Comparison of ENCODE assay signal across 8 mouse cellular contexts in genomic region chr15:80092599-80092998, GRCm38 (mm10). TPM values are rescaled to one million over a fixed set of nuclear protein-coding genes. Genes with fewer than 3 reads are reported as not detected.
DNase-seq lines count a peak whose midpoint lies in the region; ATAC-seq and TF ChIP-seq lines count a peak whose summit lies in the region.

No protein-coding gene starts in this region.

- H3K4me2 ChIP-seq in stomach, postnatal 0 days (replicated peaks; ENCODE audit: low read depth): peak overlapping the region; percentile 90; the same call in 1 of the 2 replicates

- no peaks in the 10 kb centered on the region for H3K9me3 ChIP-seq in stomach, postnatal 0 days (ENCODE audit: control insufficient read depth, low read length)

- DNase-seq in adrenal gland, adult 2 months: peak; percentile 65
- DNase-seq in adrenal gland, adult 8-10 months: no peak
- DNase-seq in testis, postnatal 10 days (ENCODE audit: low spot score): peak; percentile 49
- no peak for DNase-seq in testis, postnatal 14 days (ENCODE audit: low spot score)
- DNase-seq in left cerebral cortex, postnatal 4 days: peak; percentile 57
- DNase-seq in stomach, postnatal 0 days (ENCODE audit: low spot score): peak; percentile 71
- no peak for DNase-seq in lung, postnatal 10 days
- no peak for DNase-seq in layer of hippocampus, postnatal 14 days (ENCODE audit: low spot score in 2 of 2)

- TF ChIP-seq EP300 in stomach, postnatal 0 days (optimal IDR thresholded peaks at IDR 0.05): no peak

- WGBS in stomach, postnatal 0 days: 26% methylated on average over 8 of the region's 8 CpGs

- no peaks in the 10 kb centered on the region for H3K27me3 ChIP-seq in stomach, postnatal 0 days (ENCODE audit: control insufficient read depth, insufficient read depth, low read length)

- peak overlapping the region; percentile 67 for H3K4me3 ChIP-seq in stomach, postnatal 0 days (ENCODE audit: low read depth, low read length)

- H3K36me3 ChIP-seq in stomach, postnatal 0 days (ENCODE audit: control insufficient read depth, insufficient read depth, low read length): no peaks in the 10 kb centered on the region

- no peak for TF ChIP-seq CTCF in stomach, postnatal 0 days (IDR thresholded peaks at IDR 0.05; ENCODE audit: low read depth)

- intact Hi-C loops in left cerebral cortex, postnatal 4 days (cut with DNase I): no loop called here

- ATAC-seq in stomach, postnatal 0 days (ENCODE audit: low FRiP score, low TSS enrichment): no peak

- H3K9ac ChIP-seq in stomach, postnatal 0 days (ENCODE audit: low read length): 0 out of 2 replicates have a peak overlapping the region, but pooled peaks have one; percentile 18

- H3K4me1 ChIP-seq in stomach, postnatal 0 days (replicated peaks; ENCODE audit: control insufficient read depth, insufficient read depth): peaks cover 5% of the 10 kb centered on the region; the same call in 1 of the 2 replicates

- peak overlapping the region; percentile 73 for H3K27ac ChIP-seq in stomach, postnatal 0 days (replicated peaks)

RNA-seq across cellular contexts. Expression of gene Rpl3, which starts 0.9 kb away (rescaled TPM):
- 100 to 1,000 TPM; 376 to 618 TPM for total RNA-seq in adrenal gland, adult 2 months (2021)
- polyA plus RNA-seq in adrenal gland, adult 2 months (2012; rRNA removed): 500 and 520 TPM in 2 replicates
- total RNA-seq in adrenal gland, adult 8-10 months (2022): 100 to 1,000 TPM; 541 to 649 (median 631) TPM
- 100 to 1,000 TPM; 535 to 552 TPM for total RNA-seq in left cerebral cortex, postnatal 4 days (2021)
- polyA plus RNA-seq in stomach, postnatal 0 days (2015; fragmentation: Nextera tagmentation; extraction: Ambion mirVana): 706 and 736 TPM in 2 replicates
- total RNA-seq in layer of hippocampus, postnatal 14 days (2021): 100 to 1,000 TPM; 460 to 491 TPM

RNA-seq across cellular contexts. Expression of gene Syngr1, which starts 1.5 kb away (rescaled TPM):
- total RNA-seq in adrenal gland, adult 2 months (2021): 10 to 100 TPM; 24.4 to 47.8 TPM
- polyA plus RNA-seq in adrenal gland, adult 2 months (2012; rRNA removed): 86.9 and 119 TPM in 2 replicates
- 10 to 100 TPM; 32.7 to 65.7 (median 48.7) TPM for total RNA-seq in adrenal gland, adult 8-10 months (2022)
- 100 to 1,000 TPM; 175 to 191 TPM for total RNA-seq in left cerebral cortex, postnatal 4 days (2021)
- polyA plus RNA-seq in stomach, postnatal 0 days (2015; fragmentation: Nextera tagmentation; extraction: Ambion mirVana): 53.7 TPM in 2 replicates
- 100 to 1,000 TPM; 462 to 472 TPM for total RNA-seq in layer of hippocampus, postnatal 14 days (2021)

RNA-seq across cellular contexts. Expression of gene Tab1, which starts 40.3 kb away (rescaled TPM):
- total RNA-seq in adrenal gland, adult 2 months (2021): 10 to 100 TPM; 11.4 to 23.2 TPM
- 19.6 and 23.4 TPM in 2 replicates for polyA plus RNA-seq in adrenal gland, adult 2 months (2012; rRNA removed)
- 10 to 100 TPM; 16.2 to 31.8 (median 26.8) TPM for total RNA-seq in adrenal gland, adult 8-10 months (2022)
- total RNA-seq in left cerebral cortex, postnatal 4 days (2021): 10 to 100 TPM; 27.7 to 36.2 TPM
- polyA plus RNA-seq in stomach, postnatal 0 days (2015; fragmentation: Nextera tagmentation; extraction: Ambion mirVana): 16.3 and 16.5 TPM in 2 replicates
- total RNA-seq in layer of hippocampus, postnatal 14 days (2021): 10 to 100 TPM; 29.7 to 31.4 TPM

Comparison
In these comparisons a context has a peak if more than half of its experiments do, and no peak if none do; other contexts are left out.
1. DNase-seq: peak in adrenal gland, adult 2 months (single experiment), testis, postnatal 10 days (single experiment), left cerebral cortex, postnatal 4 days (single experiment) and stomach, postnatal 0 days (single experiment); none in adrenal gland, adult 8-10 months (single experiment), testis, postnatal 14 days (single experiment), lung, postnatal 10 days (single experiment) and layer of hippocampus, postnatal 14 days (0 of 2).